Mouse (Mus musculus) frontal cortex, postnatal 25 days (tissue): ENCODE results near the gene Mob3b.

ENCODE experiments used
- DNase-seq, 2 experiments: peaks; one replicate each; pipeline ENCODE4 v3.0.0; 2022; ENCODE audit warnings: low spot score in 2 of 2

Mob3b gene

DNA sequence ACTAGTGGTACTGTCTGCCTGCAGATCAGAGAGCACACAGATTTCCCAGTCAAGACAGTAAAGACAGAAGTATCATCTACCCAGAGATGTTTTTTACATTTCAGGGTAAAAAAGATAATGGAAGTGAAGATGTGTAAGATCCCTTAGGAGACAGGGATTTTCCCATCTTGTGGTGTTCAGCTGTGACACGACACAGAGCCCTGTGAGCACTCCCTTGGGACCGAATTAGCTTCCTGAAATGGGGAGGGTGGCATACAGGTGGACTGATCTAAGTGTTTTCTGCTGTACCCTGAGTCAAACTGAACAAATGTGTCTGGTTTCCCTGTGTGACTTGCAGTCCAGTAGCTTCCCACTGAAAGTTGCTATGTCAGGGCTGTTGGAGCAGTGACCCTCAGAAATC, 42.3 kb downstream of the Mob3b start:
- no peak for DNase-seq

DNA sequence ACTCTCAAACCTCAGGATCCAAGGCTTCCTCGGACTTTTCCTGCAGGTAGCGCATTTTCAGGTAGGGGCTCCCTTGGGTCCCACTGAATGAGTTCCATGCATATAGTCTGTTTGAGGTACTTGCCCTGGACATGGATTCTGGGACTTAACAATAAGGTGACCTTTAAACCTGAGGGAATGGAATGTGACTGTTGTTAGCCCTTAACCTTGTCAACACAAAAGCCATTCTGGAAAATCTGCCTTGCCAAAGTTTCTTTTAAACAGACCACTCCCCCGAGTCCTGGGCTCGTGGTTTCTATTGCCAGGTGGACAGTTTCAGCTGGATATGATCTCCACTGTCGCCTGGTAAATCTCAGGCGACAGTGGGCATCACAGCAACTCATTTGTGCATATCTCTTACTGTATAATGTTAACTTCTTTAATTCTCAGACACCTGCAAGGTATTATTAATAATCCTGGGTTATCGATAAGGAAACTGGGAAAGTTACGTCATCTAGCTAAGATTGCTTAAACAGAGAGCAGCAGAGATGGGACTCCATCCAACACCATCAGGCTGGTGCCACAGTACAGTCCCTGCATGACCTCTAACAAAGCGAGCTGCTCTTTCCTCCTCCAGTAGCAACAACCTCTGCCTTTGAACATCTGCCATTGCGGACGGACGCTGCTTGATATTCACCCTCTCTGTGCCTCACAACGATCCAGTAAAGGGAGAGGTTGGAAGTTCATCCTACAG, 43.6 kb downstream of the Mob3b start:
- DNase-seq, result no peak

DNA sequence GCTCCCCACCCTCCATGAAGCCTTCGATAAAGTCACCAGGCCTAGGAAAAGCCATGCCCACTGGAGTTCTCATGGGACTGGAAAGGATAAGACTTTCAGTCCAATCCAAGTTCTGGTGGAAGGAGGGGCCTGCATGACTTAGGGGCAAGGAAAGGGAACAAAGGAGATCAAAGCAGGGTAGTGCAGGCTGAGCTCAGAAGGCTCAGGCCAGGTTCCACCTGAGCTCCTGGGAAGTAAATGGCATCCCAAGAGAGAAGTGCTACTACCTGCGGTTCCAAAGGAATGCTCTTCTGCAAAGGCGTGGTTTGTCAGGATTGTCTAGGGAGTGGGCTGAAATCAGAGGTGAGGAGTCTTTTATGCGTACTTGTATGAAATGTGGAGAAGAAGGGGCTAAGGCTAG, 44.8 kb downstream of the Mob3b start:
- no peak for DNase-seq

DNA sequence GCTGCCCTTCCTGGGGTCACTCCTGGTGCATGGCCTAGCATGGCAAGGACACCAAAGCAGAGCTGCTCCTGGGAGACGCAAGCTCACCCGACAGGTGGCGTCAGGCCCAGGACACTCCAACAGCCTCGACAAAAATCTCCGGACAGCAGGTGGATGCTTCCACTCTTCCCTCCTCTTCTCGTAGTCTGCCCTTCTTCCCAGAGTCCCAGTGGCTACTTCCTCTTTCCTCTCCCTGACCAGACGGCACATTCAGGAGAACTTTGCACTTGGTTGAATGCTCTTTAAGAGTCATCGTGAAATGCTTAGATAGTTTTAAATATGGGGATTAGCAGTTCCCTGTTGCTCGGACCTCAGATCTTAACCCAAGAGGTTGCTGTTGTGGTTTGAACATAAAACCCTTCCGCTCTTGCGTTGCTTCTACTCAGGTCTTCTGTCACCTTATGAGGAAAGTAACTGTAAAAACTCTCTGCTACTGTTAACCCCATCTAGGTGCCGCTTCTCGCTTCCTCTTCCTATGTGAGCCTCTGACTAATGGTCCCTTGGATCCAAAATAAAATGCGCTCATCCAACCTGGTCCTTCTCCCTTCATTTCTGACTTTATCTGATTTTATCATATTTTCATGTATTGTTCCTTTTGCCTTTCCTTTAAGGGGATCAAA, 52.0 kb downstream of the Mob3b start:
- no peak for DNase-seq

DNA sequence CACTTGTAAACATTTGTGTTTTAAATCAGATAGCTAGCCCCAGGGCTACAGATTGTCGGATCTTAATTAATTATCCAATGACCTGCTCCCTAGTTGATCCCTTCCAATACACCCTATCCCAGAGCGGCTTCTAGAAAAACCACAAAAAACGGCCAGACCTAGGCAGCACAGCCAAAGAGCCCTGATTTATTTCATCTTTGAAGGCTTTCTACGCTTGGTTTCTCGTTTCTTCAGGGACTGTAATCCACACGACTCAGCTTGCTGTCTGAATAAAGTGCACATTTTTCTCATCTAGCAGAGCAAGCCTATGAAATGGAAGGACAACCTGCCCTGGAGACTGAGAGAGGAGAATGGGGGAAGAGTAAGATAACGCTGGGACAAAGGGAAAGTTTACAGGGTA, 56.1 kb downstream of the Mob3b start:
- no peak for DNase-seq

DNA sequence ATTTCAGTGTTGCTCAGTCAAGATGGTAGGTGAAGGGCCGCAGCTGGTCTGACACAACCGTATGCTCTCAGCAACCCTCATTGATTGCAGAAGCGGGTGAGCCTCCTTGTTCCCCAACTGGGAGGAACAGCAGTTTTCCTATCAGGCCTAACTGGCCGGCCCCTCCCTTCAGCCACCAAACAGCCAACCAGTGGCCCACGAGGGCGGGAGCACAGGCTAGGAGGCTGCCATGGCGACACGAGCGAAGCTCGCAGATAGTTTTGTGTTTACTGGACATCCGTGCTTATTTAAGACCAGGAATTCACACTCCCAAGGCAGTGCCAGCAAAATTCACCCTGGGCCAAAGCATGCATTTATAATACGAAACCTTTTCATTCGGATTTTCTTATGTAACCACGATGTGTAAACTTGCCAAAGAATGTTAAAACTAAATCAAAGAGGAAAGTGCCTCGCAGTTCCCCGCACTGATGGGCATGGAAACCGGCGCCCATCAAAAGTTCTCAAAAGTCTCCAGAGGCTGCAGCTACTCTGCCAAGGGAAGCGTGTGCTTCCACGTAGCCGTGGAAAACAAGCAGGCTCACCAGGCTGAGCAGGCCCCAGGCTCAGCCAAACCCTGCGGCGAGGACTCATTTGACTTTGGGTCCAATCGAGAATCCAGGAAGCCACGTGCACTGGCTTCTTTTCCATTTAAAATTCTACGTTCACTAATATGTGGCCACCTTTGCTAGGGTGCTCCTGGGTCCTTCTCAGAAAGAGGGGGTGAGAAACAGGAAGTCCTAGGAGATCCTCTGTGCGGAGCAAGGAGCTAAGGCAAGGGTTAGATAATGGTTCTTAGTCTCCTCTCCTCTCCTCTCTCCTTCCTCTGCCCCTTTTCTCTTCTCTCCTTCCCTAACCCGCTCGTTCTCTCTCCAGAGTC, 57.2 kb downstream of the Mob3b start:
- peak; percentile 28 to 56 for DNase-seq

DNA sequence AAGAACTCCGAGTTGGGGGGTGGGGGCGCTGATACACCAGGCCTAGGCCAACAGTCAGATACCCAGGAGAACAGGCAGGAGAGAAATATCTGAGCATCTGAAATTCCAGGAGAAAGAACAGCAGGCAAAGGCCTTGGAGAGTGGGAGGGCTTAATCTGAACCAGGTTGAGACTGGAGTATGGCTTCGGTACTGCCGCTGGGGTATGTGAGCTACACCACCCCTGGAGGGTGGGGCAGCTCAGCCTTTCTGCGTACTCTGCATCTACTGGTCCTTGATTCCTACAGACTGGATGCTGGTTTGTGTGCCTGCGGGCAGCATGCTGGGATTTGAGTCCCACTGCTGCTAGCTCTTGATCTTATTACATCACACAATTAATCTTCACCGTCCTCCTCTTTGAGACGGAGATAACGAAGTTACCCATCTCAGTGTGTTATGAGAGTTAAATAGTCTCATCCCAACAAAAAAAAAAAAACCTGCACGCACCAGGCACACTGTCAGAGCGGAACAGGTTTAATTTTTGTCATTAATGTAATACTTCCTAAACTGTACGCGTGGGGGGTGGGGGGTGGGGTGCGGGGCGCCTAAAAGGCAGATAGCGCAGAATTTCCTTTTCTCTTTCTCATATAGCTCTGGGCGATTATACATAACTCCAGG, 57.9 kb downstream of the Mob3b start:
- no peak for DNase-seq

DNA sequence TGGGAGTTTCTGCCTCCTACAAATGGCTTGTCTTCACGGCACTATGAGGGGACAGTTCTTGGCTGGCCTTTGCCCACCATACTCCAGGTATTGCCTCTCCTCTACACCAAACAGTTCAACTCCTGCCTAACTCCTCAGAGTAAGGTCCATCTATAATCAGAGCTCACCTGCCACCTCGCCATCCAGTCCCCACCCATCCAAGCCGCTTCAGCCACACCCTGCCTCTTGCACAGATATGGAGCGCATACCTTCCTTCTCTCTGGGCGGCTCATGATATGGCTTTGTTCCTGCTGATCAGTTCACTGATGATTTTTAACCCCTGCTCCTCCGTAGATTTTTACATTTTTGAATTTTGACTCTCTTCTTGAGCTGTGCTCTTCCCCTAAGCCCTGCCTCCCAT, 58.7 kb downstream of the Mob3b start:
- no peak for DNase-seq

DNA sequence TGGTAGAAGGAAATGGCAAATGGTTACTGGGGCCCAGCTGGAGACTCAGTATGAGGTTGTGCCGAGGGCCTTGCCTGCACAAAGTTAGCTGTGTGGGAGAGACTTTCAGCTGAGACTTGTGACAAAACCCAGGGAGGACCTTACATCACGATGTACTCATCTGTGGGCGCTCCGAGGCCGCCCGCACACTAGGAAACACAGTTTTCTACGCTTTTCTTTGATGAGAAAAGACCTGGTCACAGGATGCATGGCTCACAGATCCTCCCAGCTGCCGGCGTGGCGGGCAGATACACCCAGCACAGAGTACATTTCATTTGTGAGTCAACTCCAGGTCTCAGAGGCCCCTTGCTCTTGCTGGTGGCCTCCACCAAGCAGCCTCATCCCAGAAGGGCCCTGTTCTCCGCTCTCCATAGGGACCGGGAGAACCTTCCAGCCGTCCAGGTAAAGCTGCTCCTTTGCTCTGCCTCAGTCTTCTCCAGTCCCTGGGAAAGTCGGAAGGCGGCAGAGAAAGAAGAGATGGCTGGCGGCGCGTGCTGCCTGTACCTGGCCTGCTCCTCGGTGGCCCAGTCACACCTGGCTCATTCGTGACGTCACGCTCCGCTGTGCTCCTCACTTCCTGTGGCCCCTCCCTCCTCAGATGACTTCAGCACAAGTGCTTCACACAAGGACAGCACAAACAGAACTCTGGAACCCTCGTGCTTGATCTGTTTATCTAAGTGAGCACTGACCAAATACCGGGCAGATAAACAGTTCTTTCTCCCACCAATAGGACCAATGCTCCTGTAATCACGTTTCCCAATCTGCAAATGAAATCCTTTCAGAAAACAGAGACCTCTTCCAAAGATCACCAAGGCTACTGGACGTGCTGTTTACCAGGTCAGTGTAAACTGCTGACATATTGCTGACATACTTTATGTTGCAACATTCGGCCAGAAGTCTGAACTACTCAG, 60.8 kb downstream of the Mob3b start:
- DNase-seq, result no peak

DNA sequence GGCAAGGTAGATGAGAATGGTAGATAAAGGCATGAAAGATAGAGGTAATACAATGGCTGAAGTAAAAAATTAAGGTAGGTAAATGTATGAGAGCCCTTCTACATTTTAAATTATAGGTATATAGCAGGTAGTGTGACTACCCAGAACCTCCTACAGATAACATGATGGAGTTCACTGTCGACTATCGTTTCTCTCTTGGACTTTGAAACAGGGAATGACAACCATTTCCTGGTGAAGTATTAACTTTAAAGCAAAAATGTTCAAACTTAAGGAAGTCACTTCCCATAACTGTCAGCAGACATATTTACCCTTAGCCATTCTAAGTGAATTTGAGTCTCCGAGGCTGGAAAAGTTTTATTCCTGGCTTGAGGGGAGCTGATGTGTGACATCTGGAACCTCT, 64.8 kb downstream of the Mob3b start:
- no peak for DNase-seq

DNA sequence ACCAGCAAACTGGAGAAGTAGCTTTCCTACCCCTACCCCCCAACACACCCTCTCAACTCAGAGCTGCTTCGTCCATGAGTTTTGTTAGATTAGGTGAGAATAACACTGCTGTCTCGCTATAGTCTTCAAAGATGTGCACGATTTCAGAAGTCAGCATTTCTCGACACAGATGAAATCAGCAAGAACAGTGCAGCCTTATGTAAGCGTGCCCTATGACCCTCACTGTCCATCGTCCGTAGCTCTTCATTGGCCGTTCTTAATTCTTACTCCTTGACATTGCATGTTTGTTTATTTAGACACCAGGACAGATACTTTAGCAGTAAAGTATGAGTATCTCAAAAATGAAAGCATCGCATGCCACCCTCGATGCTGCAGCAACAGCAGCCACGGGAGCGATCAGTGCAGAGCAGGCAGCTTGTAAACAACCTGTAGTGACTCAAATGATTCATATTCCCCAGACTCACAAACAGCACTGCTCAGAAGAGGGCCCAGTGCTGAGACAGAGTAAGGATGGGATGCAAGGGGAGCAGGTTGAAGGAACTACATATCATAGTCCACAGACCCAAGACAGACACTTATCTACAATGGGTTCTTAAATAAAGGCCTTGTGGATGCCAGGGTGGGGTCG, 66.0 kb downstream of the Mob3b start:
- no peak for DNase-seq

DNA sequence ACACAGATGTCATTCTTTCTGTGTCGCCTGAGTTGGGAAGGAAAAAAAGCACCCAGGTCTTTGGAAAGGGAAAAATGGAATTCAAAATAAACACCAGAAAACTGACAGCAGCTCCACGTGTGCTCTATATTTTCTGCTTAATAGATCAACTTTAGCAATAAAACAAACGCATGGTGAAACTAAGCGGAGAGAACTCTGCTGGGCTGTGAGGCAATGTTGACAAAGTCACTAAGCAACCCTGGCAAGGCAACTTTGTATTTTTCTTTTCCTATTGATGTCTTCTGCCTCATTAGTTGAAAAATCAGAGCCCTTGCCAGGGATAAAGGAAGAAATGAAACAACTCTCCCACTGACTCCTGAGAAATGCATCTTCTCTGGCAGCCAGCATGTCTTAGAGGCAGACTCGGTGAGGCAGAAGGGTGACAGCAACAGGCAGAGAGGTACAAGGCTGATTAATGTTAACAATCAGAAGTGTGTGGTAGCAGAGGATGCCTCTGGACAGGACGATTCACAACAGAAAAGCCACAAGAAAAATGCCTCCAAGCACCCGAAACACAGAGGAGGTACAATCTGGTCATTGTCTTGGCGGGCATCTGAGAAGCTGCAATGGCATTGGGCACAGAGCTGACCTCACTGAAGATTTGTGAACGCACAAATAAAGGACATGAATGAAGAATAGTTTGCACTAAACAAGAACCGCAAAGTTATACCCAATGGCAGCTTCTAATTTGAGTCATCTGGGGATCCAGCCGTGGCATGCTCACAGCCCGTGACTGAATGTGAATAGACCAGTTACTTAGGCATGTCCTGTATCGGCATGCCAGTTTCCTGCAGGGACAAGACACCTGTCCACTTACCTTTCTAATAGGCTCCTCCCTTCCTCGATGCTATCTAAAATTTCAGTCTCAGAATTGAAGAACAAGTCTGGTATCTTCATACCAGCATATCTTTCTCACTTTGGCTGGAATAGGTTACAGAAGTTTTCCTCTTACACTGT, 67.7 kb downstream of the Mob3b start:
- no peak for DNase-seq

DNA sequence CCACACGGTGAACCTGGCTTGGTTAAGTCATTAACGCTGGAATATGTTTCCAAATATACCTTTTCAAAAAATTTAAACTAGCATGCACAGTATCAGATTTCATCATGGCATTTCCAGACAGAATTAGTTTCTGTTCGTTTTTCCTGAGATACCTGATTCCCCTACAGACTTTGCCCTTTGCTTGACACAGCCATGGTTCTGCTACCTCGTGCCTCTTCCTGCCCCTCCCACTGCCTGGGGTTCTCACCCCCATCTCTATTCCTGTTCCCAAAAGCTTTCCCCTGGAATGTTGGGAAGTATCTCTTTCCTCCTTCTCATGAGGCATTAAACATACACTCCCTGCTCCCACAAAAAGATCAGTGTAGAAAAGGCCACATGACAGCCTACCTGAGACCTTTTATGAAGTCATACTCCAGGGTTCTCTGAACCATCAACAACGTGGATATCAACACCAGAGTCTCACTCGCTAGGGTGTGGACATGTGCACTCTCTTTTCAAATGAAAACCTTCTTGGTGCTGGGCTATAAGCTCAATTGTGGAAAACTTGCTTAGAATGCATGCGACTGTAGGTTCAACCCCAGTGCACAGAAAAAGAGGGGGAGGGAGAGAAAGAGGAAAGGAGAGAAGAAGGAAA, 71.1 kb downstream of the Mob3b start:
- no peak for DNase-seq

DNA sequence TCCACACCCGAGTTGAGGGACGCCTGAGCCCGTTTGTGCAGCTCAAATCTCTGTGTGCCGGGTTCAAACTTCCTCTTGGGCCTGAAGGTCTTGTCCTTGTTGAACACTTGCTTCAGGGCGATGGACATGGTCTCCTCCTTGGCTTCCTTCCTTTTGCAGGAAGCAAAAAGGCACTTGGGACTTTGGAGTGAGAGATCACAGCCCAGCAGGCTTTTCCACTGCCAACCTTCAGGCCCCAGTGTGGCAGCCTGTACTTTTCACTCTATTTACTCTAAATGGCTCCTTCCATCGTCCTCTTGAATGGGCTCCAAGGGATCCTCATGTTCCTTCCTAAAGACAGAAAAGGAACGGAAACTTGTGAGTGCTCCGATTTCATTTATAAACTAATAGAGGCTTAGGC, 73.2 kb downstream of the Mob3b start:
- no peak for DNase-seq

DNA sequence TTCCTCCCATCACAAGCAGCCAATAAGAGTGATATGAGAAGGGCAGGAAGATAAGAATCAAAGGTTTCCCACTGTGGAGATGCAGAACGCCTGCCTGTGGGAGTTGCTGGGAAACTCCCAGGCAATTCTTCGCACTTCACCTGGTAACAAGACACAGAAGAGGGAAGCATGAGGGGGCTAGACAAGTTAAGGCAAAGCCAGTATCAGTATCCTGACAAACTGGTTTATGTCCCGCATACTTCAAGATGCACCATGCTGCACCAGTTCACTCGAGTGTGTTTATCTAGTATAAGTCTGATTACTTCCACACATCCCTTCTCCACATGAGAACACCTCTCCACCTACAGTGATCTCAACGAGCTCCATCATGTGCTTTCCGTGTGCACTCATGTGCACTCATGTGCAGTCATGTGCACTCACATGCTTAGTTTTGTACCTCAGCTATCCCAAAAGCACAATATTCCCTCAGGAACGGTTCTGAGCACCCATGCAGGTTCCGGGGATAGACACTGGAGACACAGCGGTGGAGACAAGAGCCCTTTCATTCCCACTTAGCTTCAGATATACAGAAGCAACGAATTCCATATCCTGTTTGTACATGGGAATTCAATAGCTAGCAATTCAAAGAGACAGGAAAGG, 74.7 kb downstream of the Mob3b start:
- no peak for DNase-seq

DNA sequence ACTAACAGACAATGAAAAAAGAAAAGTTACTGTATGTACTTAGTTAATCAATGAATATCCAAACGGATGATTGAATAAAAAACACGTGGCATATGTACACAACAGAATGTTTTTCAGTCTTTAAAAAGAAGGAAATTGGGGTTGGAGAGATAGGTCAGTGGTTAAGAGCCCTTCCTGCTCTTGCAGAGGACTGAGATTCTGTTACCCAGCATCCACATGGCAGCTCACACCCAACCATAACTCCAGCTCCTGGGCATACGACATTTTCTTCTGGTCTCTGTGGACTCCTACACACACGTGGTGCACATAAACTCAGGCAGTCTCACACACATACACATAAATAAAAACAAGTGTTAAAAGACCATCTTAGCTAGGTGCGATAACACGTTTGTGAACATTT, 77.0 kb downstream of the Mob3b start:
- DNase-seq, result no peak

DNA sequence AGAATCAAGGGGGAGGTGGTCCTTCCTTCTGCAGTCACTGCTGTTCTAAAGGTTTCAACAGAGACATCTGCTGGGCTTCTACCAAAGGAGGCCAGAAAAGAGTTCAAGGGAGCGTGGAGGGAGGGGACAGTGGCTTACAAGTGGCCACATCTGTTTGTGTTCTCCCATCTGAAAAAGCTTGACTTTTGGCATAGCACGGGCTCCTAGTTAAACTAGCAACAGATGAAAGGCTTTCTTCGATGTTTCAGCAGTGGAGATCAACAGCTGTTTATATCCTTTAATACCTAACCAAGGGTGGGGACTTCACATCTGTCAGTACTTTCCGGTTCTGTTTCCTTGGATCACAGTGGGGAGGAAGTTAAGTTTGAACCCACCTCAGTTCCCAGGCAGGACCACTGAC, 88.5 kb downstream of the Mob3b start:
- no peak for DNase-seq

DNA sequence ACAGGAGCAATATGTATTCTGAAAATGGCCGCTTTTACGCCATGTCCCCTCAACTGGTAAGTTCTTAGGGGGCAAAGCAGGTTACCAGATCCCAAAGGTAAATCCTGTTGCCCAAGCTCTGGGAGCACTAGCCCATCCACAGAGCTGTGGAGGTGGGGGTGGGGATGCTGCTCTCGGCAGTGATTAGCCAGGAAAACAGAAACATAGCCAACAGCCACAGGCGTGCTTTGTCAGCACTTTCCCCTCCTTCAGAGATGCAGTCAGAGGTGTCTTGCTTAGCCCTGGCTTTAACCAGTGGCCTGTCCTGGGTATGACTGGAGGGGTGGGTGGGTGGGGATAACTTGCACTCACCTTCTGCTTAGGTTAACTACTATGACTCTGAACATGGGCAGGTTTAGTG, 91.1 kb downstream of the Mob3b start:
- no peak for DNase-seq
